Mouse (Mus musculus): Measurements from ENCODE around the gene Anp32b. TPM values are rescaled to one million over a fixed set of nuclear protein-coding genes. Genes with fewer than 3 reads are reported as not detected.

Anp32b gene
- polyA plus RNA-seq, 1 experiment from 2014 or later, result 63.2 TPM

DNA sequence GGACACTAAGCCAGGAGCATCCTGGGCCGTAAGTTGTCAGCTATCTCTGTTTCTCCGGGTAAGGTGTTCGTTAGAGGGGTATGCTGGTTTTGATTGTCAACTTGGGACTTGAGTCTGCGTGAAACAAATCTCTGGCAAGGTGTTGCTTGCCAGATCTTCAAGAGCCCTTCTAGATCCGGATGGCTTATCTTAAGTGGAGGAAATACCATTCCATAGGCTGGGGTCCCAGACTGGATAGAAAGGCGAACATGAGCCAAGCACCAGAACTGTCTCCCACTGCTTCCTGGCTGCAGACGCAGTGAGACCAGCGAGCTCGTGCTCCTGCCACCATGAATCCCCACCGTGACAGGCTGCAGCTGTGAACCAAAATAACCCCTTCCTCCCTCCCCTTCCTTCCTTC lies 70.8 kb downstream of the Anp32b start:
- Histone ChIP-seq H3K4me3 (replicated peaks; ENCODE audit: low read length) (no peak overlapping the region), H3K4me2 (replicated peaks) (no peak overlapping the region), H3K36me3 (replicated peaks; ENCODE audit: control insufficient read depth, insufficient read depth) (no peaks in the 10 kb centered on the region), H3K4me1 (replicated peaks; ENCODE audit: control insufficient read depth, insufficient read depth, low read length) (no peaks in the 10 kb centered on the region), H3K9ac (no peak overlapping the region), H3K27ac (no peak overlapping the region), H3K27me3 (ENCODE audit: control insufficient read depth, insufficient read depth, low read length) (no peaks in the 10 kb centered on the region), H3K9me3 (ENCODE audit: control insufficient read depth, low read length) (no peaks in the 10 kb centered on the region)
- 83% methylated on average over 10 of the region's 10 CpGs for WGBS
- no peak for DNase-seq (ENCODE audit: low spot score)
- no peak for ATAC-seq (ENCODE audit: low FRiP score)

Other genes starting within 250 kb of the Anp32b start
- gene Foxe1, start 107.3 kb upstream of the Anp32b start, polyA plus RNA-seq (2014; fragmentation: Nextera tagmentation; extraction: Ambion mirVana), result not detected in 2 replicates
- 8.6 and 9.7 TPM in 2 replicates for gene Trmo, start 61.5 kb upstream of the Anp32b start, polyA plus RNA-seq (2014; fragmentation: Nextera tagmentation; extraction: Ambion mirVana)
- gene Hemgn, start 37.4 kb upstream of the Anp32b start, polyA plus RNA-seq (2014; fragmentation: Nextera tagmentation; extraction: Ambion mirVana), result 0.27 TPM in 1 of 2 replicates, not detected in the other
- gene Nans, start 38.3 kb downstream of the Anp32b start, polyA plus RNA-seq (2014; fragmentation: Nextera tagmentation; extraction: Ambion mirVana), result 59.7 and 60.3 TPM in 2 replicates
- 1.7 and 2.2 TPM in 2 replicates for gene Trim14, start 85.2 kb downstream of the Anp32b start, polyA plus RNA-seq (2014; fragmentation: Nextera tagmentation; extraction: Ambion mirVana)
- gene Coro2a, start 151.3 kb downstream of the Anp32b start, polyA plus RNA-seq (2014; fragmentation: Nextera tagmentation; extraction: Ambion mirVana), result 7.0 and 8.1 TPM in 2 replicates
- gene Tbc1d2, start 199.3 kb downstream of the Anp32b start, polyA plus RNA-seq (2014; fragmentation: Nextera tagmentation; extraction: Ambion mirVana), result 0.99 and 1.4 TPM in 2 replicates